Mouse (Mus musculus): ENCODE data around the gene Tmem161a.

DNA sequence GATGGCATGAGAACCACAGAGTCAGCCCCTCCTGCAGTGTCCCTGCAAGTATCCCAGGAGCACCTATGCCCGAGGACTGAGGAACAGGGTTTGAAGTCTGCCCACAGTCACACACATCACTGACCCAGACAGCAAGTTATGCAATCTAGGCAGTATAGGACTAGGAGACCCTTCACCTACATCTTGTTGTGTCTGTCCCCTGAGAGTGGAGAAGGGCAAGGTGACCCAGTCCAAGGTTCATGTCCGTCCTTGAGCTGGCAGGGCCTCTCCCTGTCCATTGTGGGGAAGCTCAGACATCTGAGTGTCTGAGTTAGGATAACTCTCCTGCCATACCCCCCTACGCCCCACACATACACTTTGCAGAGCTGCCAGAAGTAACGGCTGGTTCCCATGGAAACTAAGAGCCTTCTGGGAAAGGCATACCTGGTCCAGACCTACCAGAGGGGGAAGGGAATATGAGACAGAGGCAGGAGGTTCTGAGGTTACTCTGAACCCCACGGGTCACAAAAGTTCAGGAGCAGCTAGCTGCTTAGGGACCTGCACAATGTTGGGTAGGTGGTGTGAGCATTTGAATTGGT is 47.0 kb downstream of the Tmem161a start:
- TF ChIP-seq CTCF (IDR thresholded peaks at IDR 0.05; ENCODE audit: control insufficient read depth, insufficient read depth, insufficient read length) (no peak), FOSL1 (IDR thresholded peaks at IDR 0.05; ENCODE audit: insufficient read depth, low read length, poor library complexity, severe bottlenecking) (no peak), MAX (IDR thresholded peaks at IDR 0.05) (no peak), MYOD1 (IDR thresholded peaks at IDR 0.05; ENCODE audit: control insufficient read depth, insufficient read length, low read depth) (no peak)
